Mouse (Mus musculus): ENCODE data around the gene Plcb4.
"Not testable (repeated sequence)": the region's sequence is repeated elsewhere in the genome, so short reads cannot be mapped to it uniquely, and the experiment has no call there.

Gene Plcb4

GRCm38 (mm10) chr2:135885607-135886006 is 226.8 kb downstream of the Plcb4 start:
- no peak for DNase-seq (ENCODE audit: inconsistent age in 2 of 2, low spot score in 1 of 2)

DNA sequence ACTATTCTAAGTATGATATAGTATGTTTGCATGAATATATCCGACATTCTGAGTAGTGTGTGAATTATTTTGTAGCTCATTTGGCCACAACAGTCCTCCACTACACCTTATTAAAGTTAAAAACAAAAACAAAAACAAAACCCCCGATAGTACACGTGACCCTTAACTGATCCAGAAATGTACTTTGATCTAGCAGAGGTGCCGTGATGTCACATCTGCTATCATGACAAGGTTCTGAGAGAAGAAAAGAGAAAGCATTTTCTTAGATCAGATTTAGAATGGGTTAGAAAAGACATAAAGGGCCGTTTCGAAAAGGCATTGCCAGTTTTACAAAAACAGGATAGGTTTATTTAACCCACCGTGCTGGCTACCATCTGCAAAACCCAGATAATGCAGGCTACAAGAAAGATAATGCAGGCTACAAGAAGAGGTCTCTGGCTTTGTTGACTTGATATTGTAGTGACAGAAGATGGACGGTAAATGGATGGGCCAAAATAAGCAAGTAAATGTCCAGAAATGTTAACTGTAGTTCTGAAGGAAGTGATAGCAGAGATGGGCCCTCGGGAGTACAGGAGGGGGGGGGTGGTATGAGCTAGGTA is 227.4 kb downstream of the Plcb4 start:
- no peak for DNase-seq (ENCODE audit: inconsistent age in 2 of 2, low spot score in 1 of 2)

DNA sequence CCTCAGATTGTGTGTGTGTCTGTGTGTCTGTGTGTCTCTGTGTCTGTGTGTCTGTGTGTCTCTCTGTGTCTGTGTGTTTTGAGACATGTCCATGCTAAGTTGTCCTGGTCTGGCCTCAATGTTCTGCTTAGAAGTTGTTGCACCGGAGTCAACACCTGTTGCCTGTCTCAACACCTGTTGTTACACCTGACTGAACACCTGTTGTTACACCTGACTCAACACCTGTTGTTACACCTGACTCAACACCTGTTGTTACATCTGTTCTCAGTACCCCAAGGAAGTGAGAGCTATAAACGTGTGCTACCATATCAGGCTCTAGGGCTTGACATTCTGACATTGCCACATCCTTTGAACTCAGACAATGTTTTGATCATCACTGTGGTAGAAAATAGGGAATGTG is 229.0 kb downstream of the Plcb4 start:
- no peak for DNase-seq (ENCODE audit: inconsistent age in 2 of 2, low spot score in 1 of 2)

DNA sequence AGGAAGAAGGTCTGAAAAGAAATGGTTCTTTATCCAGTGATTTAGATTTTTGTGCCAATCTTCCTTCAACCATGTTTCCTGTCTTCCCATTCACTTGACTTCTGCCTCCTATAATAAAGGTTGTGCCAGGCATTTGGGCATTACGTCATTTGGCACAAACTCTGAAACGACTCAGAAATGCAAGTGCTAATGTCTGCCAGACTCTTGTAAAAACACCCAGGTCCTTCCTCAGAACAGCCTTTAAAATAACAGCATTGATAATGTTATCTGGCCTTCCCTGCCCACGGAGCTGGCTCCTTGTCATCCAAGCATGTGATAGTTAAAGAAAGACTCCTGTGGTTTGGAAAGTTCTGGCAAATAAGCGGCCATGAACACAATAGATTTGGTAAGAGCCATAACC is 229.4 kb downstream of the Plcb4 start:
- DNase-seq (ENCODE audit: inconsistent age in 2 of 2, low spot score in 1 of 2): peak; percentile 63 to 90

- DNase-seq (ENCODE audit: inconsistent age in 2 of 2, low spot score in 1 of 2): no peak
Observed at GRCm38 (mm10) chr2:135888767-135889166, 230.0 kb downstream of the Plcb4 start.

DNA sequence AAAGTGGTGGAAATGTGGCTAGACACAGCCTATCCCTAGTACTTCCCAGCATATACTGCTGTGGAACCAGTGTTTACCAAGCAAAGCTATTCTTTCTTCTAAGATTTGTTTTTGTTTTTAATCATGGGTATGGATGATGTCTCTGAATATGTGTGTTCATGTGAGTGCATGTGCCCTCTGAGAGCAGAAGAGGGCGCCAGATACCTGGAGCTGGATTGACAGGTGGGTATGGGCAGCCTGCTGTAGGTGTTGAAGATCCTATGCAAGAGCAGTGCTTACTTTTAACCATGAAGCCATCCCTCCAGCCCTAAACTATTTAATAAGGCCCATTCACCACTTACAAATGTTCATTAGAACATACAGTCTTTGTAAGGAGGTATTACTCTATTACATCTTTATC is 231.3 kb downstream of the Plcb4 start:
- peak in 1 of 2 experiments; percentile 50 for DNase-seq (ENCODE audit: inconsistent age in 2 of 2, low spot score in 1 of 2)

DNA sequence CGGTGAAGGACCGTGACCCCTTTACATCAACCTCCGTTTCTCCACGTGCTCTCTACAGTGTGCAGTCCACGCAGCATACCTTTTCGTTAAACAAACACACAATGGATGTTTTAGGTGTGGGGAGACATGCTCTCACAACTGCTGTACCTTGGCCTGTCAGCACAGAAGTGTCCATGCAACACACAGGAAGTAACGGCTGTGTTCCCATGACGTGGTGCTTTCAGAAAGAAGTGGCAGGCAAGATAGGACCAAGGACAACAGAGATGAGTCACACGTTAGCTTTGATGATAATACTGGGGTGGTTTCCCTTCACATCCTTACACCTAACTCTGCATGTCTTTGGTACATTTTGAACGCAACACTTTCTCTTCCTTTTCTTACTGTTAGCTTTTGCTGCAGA is 232.3 kb downstream of the Plcb4 start:
- DNase-seq (ENCODE audit: inconsistent age in 2 of 2, low spot score in 1 of 2): peak; percentile 80 to 92

DNA sequence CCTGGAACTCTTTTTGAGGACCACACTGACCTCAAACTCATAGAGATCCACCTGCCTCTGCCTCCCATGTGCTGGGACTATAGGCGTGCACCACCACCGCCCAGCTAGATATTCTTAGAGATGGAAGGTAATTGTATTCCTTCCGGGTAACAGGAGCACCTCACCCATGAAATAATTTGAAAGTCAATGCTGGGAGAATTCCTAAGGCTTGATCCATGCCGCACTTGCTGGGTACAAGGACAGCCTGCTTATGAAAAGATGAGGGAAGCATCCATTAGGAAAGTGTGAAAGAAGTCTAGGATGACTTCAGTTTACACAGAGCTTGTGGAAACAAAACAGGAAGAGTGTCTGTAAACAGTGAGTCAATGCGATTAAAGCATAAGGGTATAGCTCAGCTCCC is 232.9 kb downstream of the Plcb4 start:
- peak in 1 of 2 experiments; percentile 45 for DNase-seq (ENCODE audit: inconsistent age in 2 of 2, low spot score in 1 of 2)

GRCm38 (mm10) chr2:135894582-135894981 is 235.8 kb downstream of the Plcb4 start:
- DNase-seq (ENCODE audit: inconsistent age in 2 of 2, low spot score in 1 of 2): no peak

- DNase-seq (ENCODE audit: inconsistent age in 2 of 2, low spot score in 1 of 2): no peak
Observed at GRCm38 (mm10) chr2:135898025-135898424, 239.2 kb downstream of the Plcb4 start.

- not testable (repeated sequence) for DNase-seq (ENCODE audit: inconsistent age in 2 of 2, low spot score in 1 of 2)
Observed at GRCm38 (mm10) chr2:135899931-135900330, 241.1 kb downstream of the Plcb4 start.

DNA sequence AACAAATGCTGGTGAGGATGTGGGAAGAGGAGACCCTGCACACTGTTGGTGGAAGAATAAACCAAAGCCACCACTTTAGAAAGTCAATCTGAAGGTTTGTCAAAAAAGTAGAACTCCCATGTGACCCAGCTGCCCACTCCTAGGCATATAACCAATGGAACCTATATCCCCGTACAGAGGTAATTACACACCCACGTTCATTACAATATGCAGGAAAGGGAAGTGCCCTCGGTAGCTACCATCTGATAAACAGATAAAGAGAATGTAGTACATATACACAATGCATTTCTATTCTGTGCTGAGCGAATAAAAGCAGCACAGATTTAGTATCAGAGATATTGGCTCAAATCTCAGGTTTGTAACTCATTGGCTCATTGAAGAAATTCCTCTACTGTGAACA is 242.2 kb downstream of the Plcb4 start:
- DNase-seq (ENCODE audit: inconsistent age in 2 of 2, low spot score in 1 of 2): no peak

DNA sequence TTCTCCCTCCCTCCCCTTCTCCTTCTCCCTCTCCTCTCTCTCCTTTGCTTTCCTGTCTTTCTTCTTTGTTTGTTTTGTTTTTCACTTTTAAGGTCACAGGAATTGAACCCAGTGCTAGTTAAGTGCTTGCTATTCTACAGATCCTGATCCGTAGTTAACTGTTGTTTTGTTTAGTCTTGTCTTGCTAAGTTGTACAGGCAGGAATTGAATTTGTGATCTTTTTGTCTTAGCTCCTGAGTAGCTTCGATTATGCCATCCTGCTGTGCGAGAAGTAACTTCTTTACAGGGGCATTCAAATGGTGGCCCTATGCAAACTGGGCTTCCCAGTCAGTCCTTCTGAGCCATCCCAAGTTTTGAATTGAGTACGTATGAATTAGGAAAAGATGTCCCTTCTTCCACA is 245.5 kb downstream of the Plcb4 start:
- no peak for DNase-seq (ENCODE audit: inconsistent age in 2 of 2, low spot score in 1 of 2)

- peak in 1 of 2 experiments; percentile 78 for DNase-seq (ENCODE audit: inconsistent age in 2 of 2, low spot score in 1 of 2)
Observed at GRCm38 (mm10) chr2:135904791-135905190, 246.0 kb downstream of the Plcb4 start.

GRCm38 (mm10) chr2:135914343-135915261 is 255.8 kb downstream of the Plcb4 start:
- DNase-seq (ENCODE audit: inconsistent age in 2 of 2, low spot score in 1 of 2): peak in 1 of 2 experiments; percentile 49

DNA sequence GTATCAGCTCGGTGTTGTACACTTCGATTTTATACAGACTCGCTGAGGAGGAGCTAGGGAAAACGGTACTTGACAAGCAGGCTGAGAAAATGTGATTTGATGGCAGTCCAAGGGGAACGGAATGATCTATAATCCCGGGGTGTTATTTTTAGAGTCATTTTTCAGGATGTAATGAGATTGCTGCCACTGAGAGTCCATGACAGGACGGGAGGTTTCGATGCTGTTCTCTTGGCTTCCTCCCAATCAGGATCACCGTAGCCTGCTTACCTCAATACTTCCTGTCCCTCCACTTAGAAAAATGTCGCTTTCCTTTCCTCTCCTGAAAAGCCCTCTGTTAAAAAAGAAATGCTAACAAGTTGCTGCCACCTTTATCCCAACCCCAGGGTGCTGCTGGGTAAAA is 257.1 kb downstream of the Plcb4 start:
- peak in 1 of 2 experiments; percentile 52 for DNase-seq (ENCODE audit: inconsistent age in 2 of 2, low spot score in 1 of 2)

GRCm38 (mm10) chr2:135917000-135917399 is 258.2 kb downstream of the Plcb4 start:
- no peak for DNase-seq (ENCODE audit: inconsistent age in 2 of 2, low spot score in 1 of 2)

DNA sequence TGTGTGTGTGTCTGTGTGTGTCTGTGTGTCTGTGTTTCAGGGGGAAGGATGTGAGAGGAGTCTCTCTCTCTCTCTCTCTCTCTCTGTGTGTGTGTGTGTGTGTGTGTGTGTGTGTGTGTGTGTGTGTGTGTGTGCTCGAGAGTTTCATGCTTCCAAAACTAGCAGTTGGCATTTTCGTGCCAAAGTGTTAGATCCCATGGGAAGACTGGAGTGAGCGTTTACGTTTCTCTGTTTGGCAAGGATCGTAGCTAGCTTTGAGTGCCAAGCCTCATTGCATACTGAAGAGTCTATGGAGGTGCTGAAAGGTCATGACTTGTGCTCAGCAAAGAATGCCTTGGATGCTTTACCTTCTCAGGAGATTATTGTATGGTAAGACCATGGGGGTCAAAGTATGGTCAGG is 259.3 kb downstream of the Plcb4 start:
- peak in 1 of 2 experiments; percentile 47 for DNase-seq (ENCODE audit: inconsistent age in 2 of 2, low spot score in 1 of 2)

DNA sequence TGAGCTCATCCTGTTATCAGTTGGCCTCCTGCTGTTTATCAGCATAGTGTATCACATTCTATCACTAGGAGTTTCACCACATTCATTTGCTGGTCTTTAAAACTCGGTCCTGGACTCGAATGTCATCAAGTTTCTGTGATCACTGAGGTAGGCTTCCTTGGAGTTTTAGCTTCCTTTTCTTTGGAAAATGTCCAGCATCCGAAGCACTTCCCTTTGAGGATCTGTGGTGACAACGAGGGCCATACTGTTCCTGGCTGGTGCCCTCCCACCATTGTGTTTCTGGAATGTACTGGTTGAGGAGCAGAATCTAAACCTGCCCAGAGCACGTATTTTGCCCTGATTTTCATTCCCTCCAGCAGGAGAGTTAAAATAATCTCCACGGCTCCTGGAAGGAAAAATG is 260.8 kb downstream of the Plcb4 start:
- no peak for DNase-seq (ENCODE audit: inconsistent age in 2 of 2, low spot score in 1 of 2)

GRCm38 (mm10) chr2:135926660-135927343 is 268.0 kb downstream of the Plcb4 start:
- DNase-seq (ENCODE audit: inconsistent age in 2 of 2, low spot score in 1 of 2): peak; percentile 70 to 94

DNA sequence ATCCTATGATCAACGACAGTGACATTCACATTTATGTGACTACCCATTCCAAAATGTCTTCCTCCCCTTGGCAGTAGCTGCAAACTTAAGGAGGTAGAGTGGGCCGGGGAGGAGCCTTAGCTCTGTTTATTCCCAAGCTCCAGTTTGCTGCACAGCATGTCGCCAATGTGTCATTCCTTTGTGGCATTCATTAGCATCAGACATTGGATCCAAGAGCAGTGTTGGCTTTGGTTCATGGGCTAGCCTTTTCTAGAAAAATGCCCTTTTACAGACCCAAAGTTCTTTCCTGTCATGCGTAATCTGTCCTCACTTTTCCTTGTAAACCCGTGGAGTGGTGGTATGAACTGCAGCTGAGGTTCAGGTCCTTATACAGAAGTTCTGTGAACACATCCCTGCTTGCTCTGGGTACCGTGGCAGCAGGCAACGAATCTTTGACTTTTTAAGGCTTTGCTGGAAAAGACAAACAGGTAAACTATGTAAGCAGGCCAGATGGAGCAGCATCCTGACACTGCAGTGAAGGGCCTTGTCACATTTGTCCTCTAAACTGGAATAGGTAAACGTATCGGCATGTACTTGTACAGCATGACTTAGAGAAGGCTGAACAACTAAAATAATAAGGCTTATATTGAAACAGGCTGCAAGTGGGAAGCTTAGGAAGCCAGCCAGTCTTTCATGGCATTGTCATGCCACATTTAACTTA is 270.4 kb downstream of the Plcb4 start:
- no peak for DNase-seq (ENCODE audit: inconsistent age in 2 of 2, low spot score in 1 of 2)
